Mouse (Mus musculus): ENCODE results near the gene Ackr4. TPM values are rescaled to one million over a fixed set of nuclear protein-coding genes. Genes with fewer than 3 reads are reported as not detected.

The Ackr4 gene
- polyA plus RNA-seq, 1 experiment from 2014 or later = 1.2 TPM

- H3K27me3 ChIP-seq (replicated peaks) = no peaks in the 10 kb centered on the region
- H3K4me1 ChIP-seq (replicated peaks) = peaks cover 23% of the 10 kb centered on the region
- no peak for ATAC-seq (ENCODE audit: insufficient number of reproducible peaks, low FRiP score)
- H3K27ac ChIP-seq (ENCODE audit: poor library complexity, severe bottlenecking) = 0 out of 2 replicates have a peak overlapping the region, but pooled peaks have one; percentile 6
- 68% methylated on average over 9 of the region's 9 CpGs for WGBS
- no peak overlapping the region for H3K4me2 ChIP-seq
- H3K36me3 ChIP-seq = no peaks in the 10 kb centered on the region
- no peak overlapping the region for H3K4me3 ChIP-seq
- H3K9ac ChIP-seq = no peak overlapping the region
- H3K9me3 ChIP-seq (replicated peaks) = peaks cover 4% of the 10 kb centered on the region; the same call in 1 of the 2 replicates
Measured at GRCm38 (mm10) chr9:104106930-104107329, 19.8 kb downstream of the Ackr4 start.

GRCm38 (mm10) chr9:104104986-104105385 is 21.7 kb downstream of the Ackr4 start:
- no peak overlapping the region for H3K4me3 ChIP-seq
- peaks cover 25% of the 10 kb centered on the region for H3K4me1 ChIP-seq (replicated peaks)
- ATAC-seq (ENCODE audit: insufficient number of reproducible peaks, low FRiP score) = no peak
- no peak overlapping the region for H3K4me2 ChIP-seq
- 75% methylated on average over 2 of the region's 2 CpGs for WGBS
- no peak overlapping the region for H3K27ac ChIP-seq (ENCODE audit: poor library complexity, severe bottlenecking)
- H3K36me3 ChIP-seq = no peaks in the 10 kb centered on the region
- no peaks in the 10 kb centered on the region for H3K9me3 ChIP-seq (replicated peaks)
- H3K9ac ChIP-seq = no peak overlapping the region
- no peaks in the 10 kb centered on the region for H3K27me3 ChIP-seq (replicated peaks)

GRCm38 (mm10) chr9:104102901-104103300 is 23.8 kb downstream of the Ackr4 start:
- Histone ChIP-seq H3K27ac (ENCODE audit: poor library complexity, severe bottlenecking) (no peak overlapping the region), H3K36me3 (peaks cover 3% of the 10 kb centered on the region; the same call in 1 of the 2 replicates), H3K27me3 (replicated peaks) (no peaks in the 10 kb centered on the region), H3K4me2 (no peak overlapping the region), H3K9me3 (replicated peaks) (no peaks in the 10 kb centered on the region), H3K4me3 (no peak overlapping the region), H3K9ac (no peak overlapping the region), H3K4me1 (replicated peaks) (peaks cover 15% of the 10 kb centered on the region; the same call in 1 of the 2 replicates)
- no peak for ATAC-seq (ENCODE audit: insufficient number of reproducible peaks, low FRiP score)
- WGBS = 60% methylated on average over 2 of the region's 2 CpGs

- H3K9ac ChIP-seq = no peak overlapping the region
Measured at GRCm38 (mm10) chr9:104102301-104102700, 24.4 kb downstream of the Ackr4 start.

GRCm38 (mm10) chr9:104101458-104101857 is 25.3 kb downstream of the Ackr4 start:
- H3K4me3 ChIP-seq = no peak overlapping the region
- no peak overlapping the region for H3K4me2 ChIP-seq
- no peak overlapping the region for H3K9ac ChIP-seq
- H3K9me3 ChIP-seq (replicated peaks) = no peaks in the 10 kb centered on the region
- peaks cover 3% of the 10 kb centered on the region; the same call in 1 of the 2 replicates for H3K36me3 ChIP-seq
- no peaks in the 10 kb centered on the region for H3K27me3 ChIP-seq (replicated peaks)
- peaks cover 8% of the 10 kb centered on the region; the same call in 1 of the 2 replicates for H3K4me1 ChIP-seq (replicated peaks)
- WGBS = 43% methylated on average over 3 of the region's 3 CpGs
- H3K27ac ChIP-seq (ENCODE audit: poor library complexity, severe bottlenecking) = no peak overlapping the region
- ATAC-seq (ENCODE audit: insufficient number of reproducible peaks, low FRiP score) = no peak

More at GRCm38 (mm10) chr9:104102301-104102700, 24.4 kb downstream of the Ackr4 start:
- peaks cover 12% of the 10 kb centered on the region; the same call in 1 of the 2 replicates for H3K4me1 ChIP-seq (replicated peaks)
- no peak overlapping the region for H3K27ac ChIP-seq (ENCODE audit: poor library complexity, severe bottlenecking)
- WGBS = 18% methylated on average over 6 of the region's 6 CpGs
- no peak overlapping the region for H3K4me2 ChIP-seq
- H3K36me3 ChIP-seq = peaks cover 3% of the 10 kb centered on the region; the same call in 1 of the 2 replicates
- ATAC-seq (ENCODE audit: insufficient number of reproducible peaks, low FRiP score) = no peak
- H3K27me3 ChIP-seq (replicated peaks) = no peaks in the 10 kb centered on the region
- no peaks in the 10 kb centered on the region for H3K9me3 ChIP-seq (replicated peaks)
- no peak overlapping the region for H3K4me3 ChIP-seq

- WGBS = 64% methylated on average over 7 of the region's 7 CpGs
- ATAC-seq (ENCODE audit: insufficient number of reproducible peaks, low FRiP score) = no peak
- Histone ChIP-seq H3K36me3 (peaks cover 3% of the 10 kb centered on the region; the same call in 1 of the 2 replicates), H3K4me3 (no peak overlapping the region), H3K27ac (ENCODE audit: poor library complexity, severe bottlenecking) (no peak overlapping the region), H3K27me3 (replicated peaks) (no peaks in the 10 kb centered on the region), H3K4me2 (no peak overlapping the region), H3K9me3 (replicated peaks) (no peaks in the 10 kb centered on the region), H3K9ac (no peak overlapping the region), H3K4me1 (replicated peaks) (peaks cover 8% of the 10 kb centered on the region; the same call in 1 of the 2 replicates)
Measured at GRCm38 (mm10) chr9:104100822-104101221, 25.9 kb downstream of the Ackr4 start.

- H3K9ac ChIP-seq = no peak overlapping the region
- H3K27ac ChIP-seq (ENCODE audit: poor library complexity, severe bottlenecking) = no peak overlapping the region
- ATAC-seq (ENCODE audit: insufficient number of reproducible peaks, low FRiP score) = no peak
- peaks cover 3% of the 10 kb centered on the region; the same call in 1 of the 2 replicates for H3K36me3 ChIP-seq
- H3K4me2 ChIP-seq = no peak overlapping the region
- H3K27me3 ChIP-seq (replicated peaks) = no peaks in the 10 kb centered on the region
- H3K4me3 ChIP-seq = no peak overlapping the region
- H3K9me3 ChIP-seq (replicated peaks) = no peaks in the 10 kb centered on the region
- peaks cover 8% of the 10 kb centered on the region; the same call in 1 of the 2 replicates for H3K4me1 ChIP-seq (replicated peaks)
- 80% methylated on average over 11 of the region's 11 CpGs for WGBS
Measured at GRCm38 (mm10) chr9:104099060-104099459, 27.7 kb downstream of the Ackr4 start.

- H3K36me3 ChIP-seq = peaks cover 3% of the 10 kb centered on the region; the same call in 1 of the 2 replicates
- H3K27ac ChIP-seq (ENCODE audit: poor library complexity, severe bottlenecking) = no peak overlapping the region
- H3K4me1 ChIP-seq (replicated peaks) = peaks cover 8% of the 10 kb centered on the region; the same call in 1 of the 2 replicates
- no peak overlapping the region for H3K9ac ChIP-seq
- 71% methylated on average over 5 of the region's 5 CpGs for WGBS
- ATAC-seq (ENCODE audit: insufficient number of reproducible peaks, low FRiP score) = no peak
- no peak overlapping the region for H3K4me2 ChIP-seq
- no peaks in the 10 kb centered on the region for H3K27me3 ChIP-seq (replicated peaks)
- no peaks in the 10 kb centered on the region for H3K9me3 ChIP-seq (replicated peaks)
- no peak overlapping the region for H3K4me3 ChIP-seq
Measured at GRCm38 (mm10) chr9:104098256-104098655, 28.5 kb downstream of the Ackr4 start.

GRCm38 (mm10) chr9:104092945-104093344 is 33.8 kb downstream of the Ackr4 start:
- Histone ChIP-seq H3K27me3 (replicated peaks) (no peaks in the 10 kb centered on the region), H3K4me3 (no peak overlapping the region), H3K4me1 (replicated peaks) (0 out of 2 replicates have a peak, but pooled peaks cover 3% of the 10 kb centered on the region), H3K27ac (ENCODE audit: poor library complexity, severe bottlenecking) (no peak overlapping the region), H3K4me2 (no peak overlapping the region), H3K9me3 (replicated peaks) (no peaks in the 10 kb centered on the region), H3K36me3 (peaks cover 4% of the 10 kb centered on the region), H3K9ac (no peak overlapping the region)
- ATAC-seq (ENCODE audit: insufficient number of reproducible peaks, low FRiP score) = no peak
- 92% methylated on average over 5 of the region's 5 CpGs for WGBS

- WGBS = 69% methylated on average over 8 of the region's 8 CpGs
- ATAC-seq (ENCODE audit: insufficient number of reproducible peaks, low FRiP score) = no peak
- Histone ChIP-seq H3K9me3 (replicated peaks) (no peaks in the 10 kb centered on the region), H3K36me3 (peaks cover 11% of the 10 kb centered on the region), H3K4me1 (replicated peaks) (0 out of 2 replicates have a peak, but pooled peaks cover 3% of the 10 kb centered on the region), H3K4me3 (no peak overlapping the region), H3K9ac (no peak overlapping the region), H3K27ac (ENCODE audit: poor library complexity, severe bottlenecking) (peak overlapping the region; percentile 75), H3K4me2 (no peak overlapping the region), H3K27me3 (replicated peaks) (no peaks in the 10 kb centered on the region)
Measured at GRCm38 (mm10) chr9:104088555-104088954, 38.2 kb downstream of the Ackr4 start.

GRCm38 (mm10) chr9:104085730-104086429 is 40.9 kb downstream of the Ackr4 start:
- no peak overlapping the region for H3K27ac ChIP-seq (ENCODE audit: poor library complexity, severe bottlenecking)
- H3K36me3 ChIP-seq = peaks cover 15% of the 10 kb centered on the region
- H3K9ac ChIP-seq = no peak overlapping the region
- 62% methylated on average over 4 of the region's 4 CpGs for WGBS
- H3K4me3 ChIP-seq = no peak overlapping the region
- H3K27me3 ChIP-seq (replicated peaks) = no peaks in the 10 kb centered on the region
- ATAC-seq (ENCODE audit: insufficient number of reproducible peaks, low FRiP score) = no peak
- H3K4me1 ChIP-seq (replicated peaks) = 0 out of 2 replicates have a peak, but pooled peaks cover 3% of the 10 kb centered on the region
- H3K9me3 ChIP-seq (replicated peaks) = no peaks in the 10 kb centered on the region
- no peak overlapping the region for H3K4me2 ChIP-seq

All from heart, embryonic 12.5 days (tissue).